Mouse (Mus musculus) bone marrow, adult 2 months (tissue): ENCODE measurements around the gene E2f7.

Source experiments
- CTCF ChIP-seq: fragments of 200-500 bp; IDR thresholded peaks from 2 replicates; pipeline ENCODE4 v1.5.1; 2011; ENCODE audit warnings: low read length, control low read depth; ENCODE audit not compliant: control insufficient read depth, insufficient read depth
- POLR2A ChIP-seq: fragments of 200-500 bp; IDR thresholded peaks from 2 replicates; pipeline ENCODE4 v1.6.1; 2011; ENCODE audit warnings: low read depth, mild to moderate bottlenecking, control low read depth, low read length, borderline replicate concordance; ENCODE audit not compliant: control insufficient read depth

DNA sequence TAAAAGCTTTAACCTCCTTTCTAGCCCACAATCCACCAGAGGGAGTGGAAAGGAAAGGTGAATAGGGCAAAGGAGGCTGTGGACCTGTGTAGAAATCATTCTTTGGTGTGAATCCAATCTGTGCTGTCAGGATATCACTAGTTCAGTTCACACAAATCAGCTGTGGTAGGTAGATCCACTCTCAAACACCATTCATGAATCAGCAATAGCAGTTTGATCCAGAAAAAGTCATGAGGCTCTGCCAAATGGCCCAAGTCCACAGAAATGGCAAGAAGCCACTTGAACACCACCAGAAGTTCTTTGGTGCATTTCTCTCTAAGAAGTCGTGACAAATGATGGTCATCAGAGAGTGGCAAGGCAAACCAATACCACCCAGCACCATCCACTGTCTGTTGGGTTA lies 44.0 kb upstream of the E2f7 start:
- no peak for TF ChIP-seq POLR2A
- TF ChIP-seq CTCF, result no peak
